Comparison of ENCODE assay signal across 8 mouse cellular contexts in genomic region chr10:97479004-97479766, GRCm38 (mm10). TPM values are rescaled to one million over a fixed set of nuclear protein-coding genes. Genes with fewer than 3 reads are reported as not detected.
DNase-seq lines count a peak whose midpoint lies in the region; ATAC-seq and TF ChIP-seq lines count a peak whose summit lies in the region.

Gene Dcn (plus strand): TSS chr10:97479609.

- WGBS in intestine, embryonic 15.5 days = 11% methylated on average over 7 of the region's 7 CpGs
- 3% methylated on average over 7 of the region's 7 CpGs for WGBS in limb, embryonic 14.5 days
- 15% methylated on average over 7 of the region's 7 CpGs for WGBS in neural tube, embryonic 13.5 days

- peak within 1 kb of the TSS; percentile 28 for H3K9ac ChIP-seq in intestine, embryonic 15.5 days
- H3K9ac ChIP-seq in limb, embryonic 14.5 days (ENCODE audit: low read depth, low read length, severe bottlenecking) = peak within 1 kb of the TSS; percentile 65
- no peak within 1 kb of the TSS for H3K9ac ChIP-seq in neural tube, embryonic 13.5 days

- H3K4me1 ChIP-seq in intestine, embryonic 15.5 days (replicated peaks) = 0 out of 2 replicates have a peak, but pooled peaks cover 8% of the 10 kb centered on the region
- H3K4me1 ChIP-seq in limb, embryonic 14.5 days (ENCODE audit: control insufficient read depth, insufficient read depth, low read length) = peaks cover 19% of the 10 kb centered on the region
- H3K4me1 ChIP-seq in neural tube, embryonic 13.5 days (replicated peaks) = peaks cover 10% of the 10 kb centered on the region

- peak within 1 kb of the TSS; percentile 25 for H3K4me3 ChIP-seq in intestine, embryonic 15.5 days (replicated peaks)
- H3K4me3 ChIP-seq in limb, embryonic 14.5 days (replicated peaks; ENCODE audit: low read length) = peak within 1 kb of the TSS; percentile 30
- H3K4me3 ChIP-seq in neural tube, embryonic 13.5 days = peak within 1 kb of the TSS; percentile 0; the same call in 1 of the 2 replicates

- H3K4me2 ChIP-seq in intestine, embryonic 15.5 days (replicated peaks) = peak within 1 kb of the TSS; percentile 38; the same call in 1 of the 2 replicates
- H3K4me2 ChIP-seq in limb, embryonic 14.5 days (replicated peaks; ENCODE audit: low read depth, low read length, severe bottlenecking) = peak within 1 kb of the TSS; percentile 49
- peak within 1 kb of the TSS; percentile 38 for H3K4me2 ChIP-seq in neural tube, embryonic 13.5 days

- TF ChIP-seq POLR2A in limb, embryonic 14.5 days (IDR thresholded peaks at IDR 0.05; ENCODE audit: borderline replicate concordance, extremely low read depth, insufficient read depth, insufficient read length) = peak; percentile 51; the same call in 1 of the 2 replicates

- no peak for DNase-seq in adrenal gland, adult 2 months
- DNase-seq in embryo, embryonic 10 days (ENCODE audit: low spot score) = peak; percentile 56
- DNase-seq in gonadal fat pad, adult 2 months (ENCODE audit: low read depth) = no peak
- peak; percentile 90 for DNase-seq in limb, embryonic 14.5 days (ENCODE audit: low spot score)
- no peak for DNase-seq in right cerebral cortex, postnatal 10 days (ENCODE audit: low spot score in 2 of 2)
- DNase-seq in right cerebral cortex, postnatal 4 days = no peak

- no peaks in the 10 kb centered on the region for H3K36me3 ChIP-seq in intestine, embryonic 15.5 days
- H3K36me3 ChIP-seq in limb, embryonic 14.5 days (ENCODE audit: control insufficient read depth, insufficient read depth, low read length) = no peaks in the 10 kb centered on the region
- no peaks in the 10 kb centered on the region for H3K36me3 ChIP-seq in neural tube, embryonic 13.5 days

- no peaks in the 10 kb centered on the region for H3K27me3 ChIP-seq in intestine, embryonic 15.5 days (replicated peaks)
- no peaks in the 10 kb centered on the region for H3K27me3 ChIP-seq in limb, embryonic 14.5 days (ENCODE audit: control insufficient read depth, insufficient read depth, low read length)
- no peaks in the 10 kb centered on the region for H3K27me3 ChIP-seq in neural tube, embryonic 13.5 days

- H3K27ac ChIP-seq in intestine, embryonic 15.5 days = peak within 1 kb of the TSS; percentile 73
- peak within 1 kb of the TSS; percentile 85 for H3K27ac ChIP-seq in limb, embryonic 14.5 days (replicated peaks; ENCODE audit: low read depth, low read length)
- H3K27ac ChIP-seq in neural tube, embryonic 13.5 days (replicated peaks) = no peak within 1 kb of the TSS; the same call in 1 of the 2 replicates

- ATAC-seq in intestine, embryonic 15.5 days = peak; percentile 78
- ATAC-seq in limb, embryonic 14.5 days (ENCODE audit: low FRiP score, low read depth) = peak; percentile 89
- ATAC-seq in neural tube, embryonic 13.5 days (ENCODE audit: low read depth) = no peak

- H3K9me3 ChIP-seq in intestine, embryonic 15.5 days = no peaks in the 10 kb centered on the region
- no peaks in the 10 kb centered on the region for H3K9me3 ChIP-seq in limb, embryonic 14.5 days (ENCODE audit: control insufficient read depth, low read length)
- no peaks in the 10 kb centered on the region for H3K9me3 ChIP-seq in neural tube, embryonic 13.5 days

RNA-seq across cellular contexts. Expression of gene Dcn, which starts in this region (rescaled TPM):
- 100 to 1,000 TPM; 209 to 328 TPM for total RNA-seq in adrenal gland, adult 2 months (2021)
- 29.7 and 31.3 TPM in 2 replicates for polyA plus RNA-seq in adrenal gland, adult 2 months (2012; rRNA removed)
- 550 and 553 TPM in 2 replicates for polyA plus RNA-seq in gonadal fat pad, adult 2 months (2012; rRNA removed)
- polyA plus RNA-seq in intestine, embryonic 15.5 days (2015; fragmentation: Nextera tagmentation; extraction: Ambion mirVana) = 413 and 497 TPM in 2 replicates
- polyA plus RNA-seq in limb, embryonic 14.5 days (2012; rRNA removed) = 435 and 512 TPM in 2 replicates
- polyA plus RNA-seq in limb, embryonic 14.5 days (2014; fragmentation: Nextera tagmentation; extraction: Ambion mirVana) = 720 and 758 TPM in 2 replicates
- 142 and 150 TPM in 2 replicates for polyA plus RNA-seq in neural tube, embryonic 13.5 days (2015; fragmentation: Nextera tagmentation; extraction: Ambion mirVana)

Comparison
In these comparisons a context has a peak if more than half of its experiments do, and no peak if none do; other contexts are left out.
1. DNase-seq: peak in embryo, embryonic 10 days (single experiment) and limb, embryonic 14.5 days (single experiment); none in adrenal gland, adult 2 months (single experiment), gonadal fat pad, adult 2 months (single experiment), right cerebral cortex, postnatal 10 days (0 of 2) and right cerebral cortex, postnatal 4 days (single experiment).
2. Peak in every context shown above with its lines, with median percentiles within 50 percentile points of each other: H3K4me2 ChIP-seq and H3K4me3 ChIP-seq.